Mouse (Mus musculus) embryonic facial prominence, embryonic 12.5 days (tissue): ENCODE results near the gene Ston1. TPM values are rescaled to one million over a fixed set of nuclear protein-coding genes. Genes with fewer than 3 reads are reported as not detected.

Source experiments
- ATAC-seq: fragments of 200-750 bp; cut with Nextera tagmentation; 2 replicates; pipeline ENCODE4 v1.8.0; 2017; ENCODE audit not compliant: insufficient number of reproducible peaks, insufficient read depth, low FRiP score, low TSS enrichment
- H3K27ac ChIP-seq: fragments of 300-500 bp; sonication (generic); 2 replicates; pipeline ENCODE4 v1.5.1; 2016; ENCODE audit warnings: mild to moderate bottlenecking
- H3K27me3 ChIP-seq: fragments of 300-500 bp; sonication (generic); 2 replicates; pipeline ENCODE4 v1.6.1; 2016; ENCODE audit warnings: mild to moderate bottlenecking, moderate library complexity
- H3K36me3 ChIP-seq: fragments of 300-500 bp; sonication (generic); 2 replicates; pipeline ENCODE4 v1.6.1; 2016; ENCODE audit warnings: mild to moderate bottlenecking
- H3K4me1 ChIP-seq: fragments of 300-500 bp; sonication (generic); 2 replicates; pipeline ENCODE4 v1.6.1; 2016
- H3K4me2 ChIP-seq: fragments of 300-500 bp; sonication (generic); replicated peaks from 2 replicates; pipeline ENCODE4 v1.6.1; 2016; ENCODE audit warnings: mild to moderate bottlenecking, moderate library complexity
- H3K4me3 ChIP-seq: fragments of 300-500 bp; sonication (generic); 2 replicates; pipeline ENCODE4 v1.5.1; 2016; ENCODE audit warnings: mild to moderate bottlenecking
- H3K9ac ChIP-seq: fragments of 300-500 bp; sonication (generic); 2 replicates; pipeline ENCODE4 v1.6.1; 2016; ENCODE audit warnings: mild to moderate bottlenecking, moderate library complexity
- H3K9me3 ChIP-seq: fragments of 300-500 bp; sonication (generic); 2 replicates; pipeline ENCODE4 v1.6.1; 2016; ENCODE audit warnings: mild to moderate bottlenecking, moderate library complexity
- WGBS: fragments of 180-500 bp; shearing (Covaris S2); methylation state at CpG from one replicate; pipeline ENCODE4 v1.1.7; 2016; 5-methylcytosine and 5-hydroxymethylcytosine counted together
- polyA plus RNA-seq: library from polyadenylated mRNA; unstranded; fragments of >200 nt; fragmentation: Nextera tagmentation; extraction: Ambion mirVana; gene quantifications from 2 replicates; pipeline ENCODE4 v1.2.1, GENCODE M21; 2016

Ston1 gene
- polyA plus RNA-seq, 1 experiment from 2014 or later = 4.9 TPM

DNA sequence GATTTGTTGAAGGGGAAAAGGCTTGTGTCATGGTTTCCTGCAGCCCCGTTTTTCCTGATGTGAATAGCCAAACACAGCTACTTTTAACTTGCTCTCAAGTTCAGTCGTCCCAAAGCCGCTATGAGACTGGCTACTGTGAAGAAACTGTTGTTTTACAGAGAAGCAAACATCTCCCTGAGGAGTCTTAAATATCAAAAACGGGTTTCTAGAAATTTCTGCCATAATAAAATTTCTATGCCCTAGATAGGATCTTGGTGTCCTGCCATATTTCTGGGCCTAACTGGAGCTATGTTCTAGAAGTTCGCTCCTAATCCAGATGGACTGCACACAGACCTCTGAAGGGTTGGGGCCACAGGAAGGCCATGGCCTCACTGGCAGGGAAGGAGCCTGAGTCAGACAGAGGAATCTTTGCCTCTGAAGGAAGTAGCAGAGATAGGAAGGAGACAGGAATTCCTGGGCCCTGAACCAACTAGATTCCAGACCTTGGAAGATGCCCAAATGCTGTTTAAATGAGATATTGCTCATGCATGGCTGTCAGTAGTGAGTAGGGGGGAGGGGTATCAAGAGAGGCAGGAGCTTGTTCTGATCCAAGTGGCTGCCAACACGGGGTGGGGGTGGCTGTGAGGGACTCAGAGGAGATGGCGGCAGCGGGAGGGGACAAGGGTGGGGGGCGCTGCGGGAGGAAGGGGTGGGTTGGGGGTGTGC, 31.3 kb downstream of the Ston1 start:
- peak overlapping the region; percentile 91 for H3K27ac ChIP-seq
- 46% methylated on average over 8 of the region's 10 CpGs for WGBS
- H3K4me2 ChIP-seq = no peak overlapping the region
- peaks cover 60% of the 10 kb centered on the region for H3K4me1 ChIP-seq
- no peak overlapping the region for H3K4me3 ChIP-seq
- H3K36me3 ChIP-seq = 0 out of 2 replicates have a peak, but pooled peaks cover 3% of the 10 kb centered on the region
- no peaks in the 10 kb centered on the region for H3K9me3 ChIP-seq
- H3K27me3 ChIP-seq = no peaks in the 10 kb centered on the region
- H3K9ac ChIP-seq = peak overlapping the region; percentile 10; the same call in 1 of the 2 replicates
- 0 out of 2 replicates have a peak, but pooled peaks have one; percentile 2 for ATAC-seq

DNA sequence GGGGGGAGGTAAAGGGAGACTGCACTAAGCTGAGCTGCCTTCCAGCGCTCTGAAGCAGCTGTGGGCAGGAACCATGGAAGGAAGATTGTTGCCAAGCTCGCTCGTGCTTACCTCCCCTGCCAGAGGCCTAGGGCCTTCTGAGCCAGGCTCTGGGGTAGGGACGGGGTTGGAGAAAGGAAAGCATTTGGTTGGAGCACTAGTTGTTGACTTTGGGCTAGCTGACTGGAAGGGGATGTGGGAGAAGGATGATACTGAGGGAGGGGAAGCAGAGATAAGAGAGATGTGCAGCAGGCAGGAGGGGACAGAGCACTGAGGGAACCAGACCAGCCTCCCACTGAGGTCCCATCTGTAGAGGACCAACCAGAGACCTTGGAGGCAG, 31.9 kb downstream of the Ston1 start:
- H3K27me3 ChIP-seq = no peaks in the 10 kb centered on the region
- ATAC-seq = peak; percentile 48; the same call in 1 of the 2 replicates
- H3K9me3 ChIP-seq = no peaks in the 10 kb centered on the region
- H3K4me3 ChIP-seq = no peak overlapping the region
- WGBS = 25% methylated on average over 4 of the region's 4 CpGs
- H3K9ac ChIP-seq = peak overlapping the region; percentile 10; the same call in 1 of the 2 replicates
- H3K36me3 ChIP-seq = no peaks in the 10 kb centered on the region
- peaks cover 60% of the 10 kb centered on the region for H3K4me1 ChIP-seq
- H3K4me2 ChIP-seq = no peak overlapping the region
- H3K27ac ChIP-seq = peak overlapping the region; percentile 91

DNA sequence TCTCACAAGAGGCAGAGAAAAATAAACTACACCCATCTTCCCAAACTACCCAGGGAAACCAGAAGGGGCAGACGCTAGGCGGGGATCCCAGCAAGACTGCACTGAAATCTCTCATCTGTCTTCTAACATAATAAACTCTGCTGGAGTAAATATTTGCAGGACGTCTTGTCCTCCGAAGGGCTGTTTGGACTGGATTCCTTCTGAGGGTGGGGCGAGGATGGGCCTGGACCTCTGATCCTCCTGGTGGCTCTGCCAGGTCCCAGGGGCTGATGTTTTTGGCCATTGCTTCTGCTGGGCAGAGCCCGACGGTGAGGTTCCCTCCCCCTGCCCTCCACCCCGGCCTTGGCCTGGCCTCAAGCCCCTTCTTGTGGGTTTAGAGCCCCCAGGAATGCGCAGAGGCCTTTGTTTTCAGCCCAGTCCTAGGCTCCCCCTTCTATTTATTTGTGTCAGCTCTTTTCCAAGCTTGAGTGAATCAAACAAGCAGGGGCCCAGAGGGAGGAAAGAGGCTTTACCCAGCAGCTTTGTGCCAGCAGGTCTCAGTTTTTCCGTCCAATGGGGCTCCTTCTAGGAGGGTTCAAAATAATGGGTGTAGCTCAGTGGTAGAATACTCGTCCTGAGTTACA, 32.6 kb downstream of the Ston1 start:
- Histone ChIP-seq H3K9ac (no peak overlapping the region), H3K27me3 (no peaks in the 10 kb centered on the region), H3K9me3 (no peaks in the 10 kb centered on the region), H3K27ac (peak overlapping the region; percentile 91), H3K4me2 (no peak overlapping the region), H3K4me1 (peaks cover 60% of the 10 kb centered on the region), H3K36me3 (0 out of 2 replicates have a peak, but pooled peaks cover under 1% of the 10 kb centered on the region), H3K4me3 (no peak overlapping the region)
- peak; percentile 57 for ATAC-seq
- WGBS = 29% methylated on average over 11 of the region's 11 CpGs

DNA sequence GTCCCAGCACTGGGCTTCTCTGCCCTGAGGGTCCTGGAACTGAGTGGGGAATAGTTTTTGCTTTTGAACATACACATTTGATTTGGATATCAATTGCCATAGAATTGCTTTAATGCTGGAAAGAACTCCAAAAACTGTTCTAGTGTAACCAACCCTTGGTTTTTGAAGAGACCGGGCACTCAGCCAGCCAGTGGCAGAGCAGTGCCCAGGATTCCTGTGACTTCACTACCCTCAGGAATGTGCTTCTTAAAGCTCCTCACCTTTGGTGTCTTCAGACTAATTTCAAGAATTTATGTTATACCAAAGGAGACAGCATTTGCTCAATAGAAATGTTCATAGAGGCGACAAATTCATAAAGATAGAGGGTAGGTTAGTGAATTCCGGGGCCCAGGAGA, 33.1 kb downstream of the Ston1 start:
- Histone ChIP-seq H3K36me3 (peaks cover 5% of the 10 kb centered on the region; the same call in 1 of the 2 replicates), H3K9me3 (no peaks in the 10 kb centered on the region), H3K4me2 (no peak overlapping the region), H3K9ac (no peak overlapping the region), H3K27me3 (no peaks in the 10 kb centered on the region), H3K27ac (peak overlapping the region; percentile 91), H3K4me1 (peaks cover 56% of the 10 kb centered on the region), H3K4me3 (no peak overlapping the region)
- whole genome bisulfite sequencing = 67% methylated on average over 3 of the region's 3 CpGs
- ATAC-seq = no peak

DNA sequence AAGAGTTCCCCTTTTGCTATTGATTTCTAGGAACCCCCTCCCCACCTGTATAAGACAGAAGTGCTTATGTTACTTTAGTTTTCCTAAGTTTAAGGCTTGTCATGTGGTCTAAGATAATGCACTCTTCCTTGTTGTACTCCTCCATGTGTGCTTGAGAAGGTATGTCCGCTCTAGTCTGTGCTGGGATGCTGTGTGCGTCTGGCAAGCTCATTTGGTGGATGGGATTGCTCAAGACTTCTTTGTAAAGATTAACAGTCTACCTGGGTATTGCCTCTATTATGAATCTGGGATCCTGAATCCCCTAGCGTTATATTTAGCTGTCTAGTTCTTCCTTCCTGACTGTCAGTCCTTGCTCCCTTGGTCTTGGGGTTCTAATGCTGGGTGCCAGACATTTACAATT, 35.1 kb downstream of the Ston1 start:
- no peak overlapping the region for H3K9ac ChIP-seq
- no peak overlapping the region for H3K4me2 ChIP-seq
- no peak overlapping the region for H3K4me3 ChIP-seq
- peaks cover 38% of the 10 kb centered on the region for H3K4me1 ChIP-seq
- 90% methylated on average over 3 of the region's 3 CpGs for WGBS
- peaks cover 7% of the 10 kb centered on the region; the same call in 1 of the 2 replicates for H3K36me3 ChIP-seq
- no peaks in the 10 kb centered on the region for H3K9me3 ChIP-seq
- no peaks in the 10 kb centered on the region for H3K27me3 ChIP-seq
- no peak for ATAC-seq
- no peak overlapping the region for H3K27ac ChIP-seq

DNA sequence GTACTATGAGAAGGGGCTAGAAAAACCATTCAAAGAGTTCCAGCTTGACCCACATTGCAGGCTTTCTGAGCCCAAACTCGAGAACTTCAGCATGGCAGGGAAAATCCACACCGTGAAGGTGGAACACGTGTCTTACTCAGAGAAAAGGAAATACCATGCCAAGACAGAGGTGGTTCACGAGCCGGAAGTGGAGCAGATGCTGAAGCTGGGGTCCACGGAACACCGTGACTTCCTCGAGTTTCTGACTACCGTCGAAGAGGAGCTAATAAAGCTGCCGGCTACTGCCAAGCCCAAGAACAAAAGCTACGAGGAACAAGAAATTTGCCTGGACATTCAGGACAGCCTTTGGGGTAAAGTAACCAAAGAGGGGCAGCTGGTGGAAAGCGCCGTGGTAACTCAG, 38.6 kb downstream of the Ston1 start:
- Histone ChIP-seq H3K27ac (no peak overlapping the region), H3K4me1 (peaks cover 7% of the 10 kb centered on the region; the same call in 1 of the 2 replicates), H3K36me3 (peaks cover 7% of the 10 kb centered on the region; the same call in 1 of the 2 replicates), H3K4me3 (no peak overlapping the region), H3K9ac (no peak overlapping the region), H3K9me3 (no peaks in the 10 kb centered on the region), H3K27me3 (no peaks in the 10 kb centered on the region), H3K4me2 (no peak overlapping the region)
- no peak for ATAC-seq
- WGBS = 80% methylated on average over 14 of the region's 14 CpGs

DNA sequence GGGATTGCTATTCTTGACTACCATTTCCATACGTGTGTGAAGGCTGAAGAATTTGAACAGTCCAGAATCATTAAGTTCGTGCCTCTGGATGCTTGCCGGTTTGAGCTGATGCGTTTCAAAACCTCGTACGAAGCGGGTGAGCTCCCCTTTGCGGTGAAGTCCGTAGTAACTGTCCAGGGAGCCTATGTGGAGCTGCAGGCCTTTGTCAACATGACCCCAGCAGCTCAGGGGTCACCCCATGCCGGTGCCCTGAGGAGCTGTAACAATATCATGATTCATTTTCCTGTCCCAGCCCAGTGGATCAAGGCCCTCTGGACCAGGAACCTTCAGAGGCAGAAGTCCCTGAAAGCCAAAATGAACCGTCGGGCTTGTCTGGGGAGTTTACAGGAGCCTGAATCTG, 39.1 kb downstream of the Ston1 start:
- no peak overlapping the region for H3K4me2 ChIP-seq
- 26% methylated on average over 12 of the region's 12 CpGs for WGBS
- ATAC-seq = no peak
- H3K27ac ChIP-seq = no peak overlapping the region
- no peaks in the 10 kb centered on the region for H3K27me3 ChIP-seq
- no peak overlapping the region for H3K4me3 ChIP-seq
- peaks cover 7% of the 10 kb centered on the region; the same call in 1 of the 2 replicates for H3K36me3 ChIP-seq
- peaks cover 3% of the 10 kb centered on the region; the same call in 1 of the 2 replicates for H3K4me1 ChIP-seq
- H3K9ac ChIP-seq = no peak overlapping the region
- no peaks in the 10 kb centered on the region for H3K9me3 ChIP-seq

DNA sequence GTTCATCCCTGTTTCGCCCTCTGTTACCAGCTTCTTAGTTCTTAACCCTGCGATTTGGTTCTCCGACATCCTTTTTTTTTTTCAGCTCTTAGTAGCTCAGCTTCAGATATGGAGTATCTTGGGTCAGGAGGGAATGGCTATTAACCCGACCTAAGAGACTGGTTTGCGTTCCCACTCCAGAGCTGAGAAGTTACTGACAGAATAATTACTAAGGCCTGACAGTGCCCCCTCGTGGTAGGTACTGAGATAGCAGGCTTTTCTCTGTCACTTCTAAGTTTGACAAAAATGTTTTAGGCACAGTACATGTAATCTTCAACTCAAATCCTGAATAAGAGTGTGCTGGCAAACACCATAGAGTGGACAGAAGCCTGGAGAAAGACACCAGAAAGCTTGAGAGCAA, 43.5 kb downstream of the Ston1 start:
- WGBS = 23% methylated on average over 6 of the region's 6 CpGs
- H3K27ac ChIP-seq = no peak overlapping the region
- ATAC-seq = no peak
- H3K27me3 ChIP-seq = no peaks in the 10 kb centered on the region
- no peak overlapping the region for H3K4me2 ChIP-seq
- no peak overlapping the region for H3K9ac ChIP-seq
- H3K4me3 ChIP-seq = no peak overlapping the region
- no peaks in the 10 kb centered on the region for H3K9me3 ChIP-seq
- peaks cover 9% of the 10 kb centered on the region for H3K36me3 ChIP-seq
- no peaks in the 10 kb centered on the region for H3K4me1 ChIP-seq

DNA sequence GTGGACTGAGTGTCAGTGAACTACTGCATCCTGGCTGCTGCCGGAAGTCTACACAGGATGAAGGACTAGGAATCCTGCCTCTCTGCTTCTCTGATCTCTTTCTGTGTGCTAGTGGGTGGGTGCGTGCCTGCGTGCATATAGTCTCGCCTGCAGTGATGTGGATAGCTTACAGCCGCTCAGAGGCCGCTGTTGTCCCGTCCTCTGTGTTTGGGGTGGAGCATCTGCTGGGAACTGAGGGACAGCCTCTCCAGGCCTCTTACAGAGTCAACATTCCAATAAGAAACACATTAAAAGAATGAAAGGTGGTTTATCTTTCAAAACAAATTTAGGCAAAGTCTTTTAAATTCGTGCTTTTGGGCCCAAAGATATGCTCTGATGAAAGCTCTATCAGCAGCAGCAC, 44.4 kb downstream of the Ston1 start:
- no peak overlapping the region for H3K4me3 ChIP-seq
- no peak for ATAC-seq
- no peaks in the 10 kb centered on the region for H3K4me1 ChIP-seq
- H3K27me3 ChIP-seq = no peaks in the 10 kb centered on the region
- no peaks in the 10 kb centered on the region for H3K9me3 ChIP-seq
- 84% methylated on average over 8 of the region's 8 CpGs for WGBS
- H3K9ac ChIP-seq = no peak overlapping the region
- no peak overlapping the region for H3K27ac ChIP-seq
- H3K4me2 ChIP-seq = no peak overlapping the region
- H3K36me3 ChIP-seq = peaks cover 14% of the 10 kb centered on the region

DNA sequence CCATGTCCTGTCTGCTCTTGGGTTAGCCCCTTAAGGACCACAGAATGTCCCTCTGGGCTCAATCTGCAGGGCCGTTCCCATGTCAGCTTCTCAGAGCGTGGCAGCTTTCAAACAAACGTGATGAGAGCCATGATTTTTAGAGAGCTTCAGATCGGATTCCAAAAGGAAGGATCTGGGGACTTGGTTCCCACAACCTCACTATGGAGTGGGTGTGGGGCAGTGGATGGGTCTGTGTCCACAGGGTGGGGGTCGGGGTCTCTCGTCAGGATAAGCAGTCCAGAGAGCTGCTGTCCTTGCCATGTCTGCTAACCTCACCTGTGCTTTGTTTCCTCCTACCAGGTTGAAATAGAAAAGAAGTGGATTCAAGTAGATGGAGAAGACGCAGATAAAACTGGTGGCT, 47.4 kb downstream of the Ston1 start:
- Histone ChIP-seq H3K9ac (no peak overlapping the region), H3K27ac (no peak overlapping the region), H3K4me1 (no peaks in the 10 kb centered on the region), H3K4me2 (no peak overlapping the region), H3K4me3 (no peak overlapping the region), H3K9me3 (no peaks in the 10 kb centered on the region), H3K27me3 (no peaks in the 10 kb centered on the region), H3K36me3 (peaks cover 21% of the 10 kb centered on the region)
- 87% methylated on average over 7 of the region's 7 CpGs for WGBS
- no peak for ATAC-seq

DNA sequence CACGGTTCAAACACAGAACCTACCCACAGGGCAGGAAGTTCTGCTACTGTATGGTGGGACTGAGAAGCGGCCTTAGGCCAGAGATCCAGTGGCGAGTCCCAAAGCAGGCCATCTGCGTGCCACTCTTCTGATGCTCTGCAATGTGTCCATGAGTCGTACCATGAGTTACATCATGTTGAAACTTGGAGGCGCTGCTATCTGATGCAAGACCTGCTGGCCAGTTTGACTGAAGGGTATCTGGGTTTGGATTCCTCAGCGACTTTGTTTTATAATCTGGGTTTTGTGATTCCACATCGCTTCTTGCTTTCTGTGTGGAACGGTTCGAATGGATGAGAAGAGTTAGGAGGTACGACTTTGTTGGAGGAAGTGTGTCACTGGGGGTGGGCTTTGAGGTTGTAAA, 47.8 kb downstream of the Ston1 start:
- H3K27ac ChIP-seq = no peak overlapping the region
- H3K9me3 ChIP-seq = no peaks in the 10 kb centered on the region
- peaks cover 21% of the 10 kb centered on the region for H3K36me3 ChIP-seq
- no peak overlapping the region for H3K4me3 ChIP-seq
- ATAC-seq = no peak
- H3K4me1 ChIP-seq = no peaks in the 10 kb centered on the region
- no peak overlapping the region for H3K4me2 ChIP-seq
- 90% methylated on average over 11 of the region's 11 CpGs for WGBS
- H3K9ac ChIP-seq = no peak overlapping the region
- H3K27me3 ChIP-seq = no peaks in the 10 kb centered on the region

DNA sequence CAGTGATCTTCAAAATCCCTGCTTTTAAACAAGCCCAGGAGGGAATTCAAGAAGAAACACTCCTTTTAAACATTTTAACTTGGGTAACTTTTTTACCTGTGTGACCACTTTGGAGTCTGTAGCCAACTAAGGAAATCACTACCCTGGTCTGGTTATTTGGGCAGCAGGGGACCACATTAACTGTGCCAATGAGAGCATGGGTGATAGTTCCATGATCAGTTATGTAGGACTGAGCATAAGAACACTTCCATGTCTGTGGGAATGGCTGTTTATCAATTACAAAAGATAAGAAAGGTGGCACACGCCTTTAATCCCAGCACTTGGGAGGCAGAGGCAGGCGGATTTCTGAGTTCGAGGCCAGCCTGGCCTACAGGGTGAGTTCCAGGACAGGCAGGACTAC, 49.7 kb downstream of the Ston1 start:
- no peak for ATAC-seq
- no peak overlapping the region for H3K27ac ChIP-seq
- no peaks in the 10 kb centered on the region for H3K4me1 ChIP-seq

More for the DNA sequence above, 49.7 kb downstream of the Ston1 start:
- H3K9me3 ChIP-seq = no peaks in the 10 kb centered on the region
- no peak overlapping the region for H3K9ac ChIP-seq
- no peak overlapping the region for H3K4me2 ChIP-seq
- WGBS = 88% methylated on average over 3 of the region's 3 CpGs
- no peaks in the 10 kb centered on the region for H3K27me3 ChIP-seq
- peaks cover 21% of the 10 kb centered on the region for H3K36me3 ChIP-seq
- no peak overlapping the region for H3K4me3 ChIP-seq
